Mouse (Mus musculus): Measurements from ENCODE around the gene P2rx6.
"Not testable (repeated sequence)": the region's sequence is repeated elsewhere in the genome, so short reads cannot be mapped to it uniquely, and the experiment has no call there.

P2rx6 gene

GRCm38 (mm10) chr16:17561751-17562208 is at the start of gene P2rx6:
Gene P2rx6, plus strand, starts transcription at chr16:17561885.
- DNase-seq (ENCODE audit: low read depth), result peak; percentile 69

- no peak for DNase-seq (ENCODE audit: low read depth)
Measured at GRCm38 (mm10) chr16:17518910-17519309, 42.8 kb upstream of the P2rx6 start.

- no peak for DNase-seq (ENCODE audit: low read depth)
Measured at GRCm38 (mm10) chr16:17524156-17524555, 37.5 kb upstream of the P2rx6 start.

- DNase-seq (ENCODE audit: low read depth), result no peak
Measured at GRCm38 (mm10) chr16:17525524-17525923, 36.2 kb upstream of the P2rx6 start.

- no peak for DNase-seq (ENCODE audit: low read depth)
Measured at GRCm38 (mm10) chr16:17526223-17526622, 35.5 kb upstream of the P2rx6 start.

GRCm38 (mm10) chr16:17527606-17528005 is 34.1 kb upstream of the P2rx6 start:
- DNase-seq (ENCODE audit: low read depth), result no peak

GRCm38 (mm10) chr16:17528276-17528675 is 33.4 kb upstream of the P2rx6 start:
- DNase-seq (ENCODE audit: low read depth), result no peak

GRCm38 (mm10) chr16:17529981-17530586 is 31.6 kb upstream of the P2rx6 start:
- DNase-seq (ENCODE audit: low read depth), result no peak

GRCm38 (mm10) chr16:17530640-17531288 is 30.9 kb upstream of the P2rx6 start, which contains the start of gene Thap7:
Gene Thap7, minus strand, starts transcription at chr16:17531136.
- peak; percentile 97 for DNase-seq (ENCODE audit: low read depth)

- peak; percentile 78 for DNase-seq (ENCODE audit: low read depth)
Measured at GRCm38 (mm10) chr16:17532271-17532670, 29.4 kb upstream of the P2rx6 start.

- no peak for DNase-seq (ENCODE audit: low read depth)
Measured at GRCm38 (mm10) chr16:17532676-17533329, 28.9 kb upstream of the P2rx6 start.

GRCm38 (mm10) chr16:17536584-17536983 is 25.1 kb upstream of the P2rx6 start:
- no peak for DNase-seq (ENCODE audit: low read depth)

GRCm38 (mm10) chr16:17542632-17543031 is 19.1 kb upstream of the P2rx6 start:
- DNase-seq (ENCODE audit: low read depth), result peak; percentile 93

GRCm38 (mm10) chr16:17552837-17553236 is 8.8 kb upstream of the P2rx6 start:
- no peak for DNase-seq (ENCODE audit: low read depth)

GRCm38 (mm10) chr16:17553910-17554685 is 7.6 kb upstream of the P2rx6 start:
- peak; percentile 85 for DNase-seq (ENCODE audit: low read depth)

GRCm38 (mm10) chr16:17554702-17555101 is 7.0 kb upstream of the P2rx6 start:
- not testable (repeated sequence) for DNase-seq (ENCODE audit: low read depth)

- DNase-seq (ENCODE audit: low read depth), result no peak
Measured at GRCm38 (mm10) chr16:17556180-17556579, 5.5 kb upstream of the P2rx6 start.

- no peak for DNase-seq (ENCODE audit: low read depth)
Measured at GRCm38 (mm10) chr16:17556907-17557306, 4.8 kb upstream of the P2rx6 start.

GRCm38 (mm10) chr16:17557947-17558480 is 3.7 kb upstream of the P2rx6 start:
- peak; percentile 68 for DNase-seq (ENCODE audit: low read depth)

- DNase-seq (ENCODE audit: low read depth), result no peak
Measured at GRCm38 (mm10) chr16:17558811-17559210, 2.9 kb upstream of the P2rx6 start.

- no peak for DNase-seq (ENCODE audit: low read depth)
Measured at GRCm38 (mm10) chr16:17559396-17560027, 2.2 kb upstream of the P2rx6 start.

All from 416B (cell line).